Mouse (Mus musculus) heart, embryonic 14.5 days (tissue): ENCODE results near the gene Olfr414. TPM values are rescaled to one million over a fixed set of nuclear protein-coding genes. Genes with fewer than 3 reads are reported as not detected.

ENCODE experiments used
- ATAC-seq: fragments of 200-750 bp; cut with Nextera tagmentation; 2 replicates; pipeline ENCODE4 v1.8.0; 2017; ENCODE audit warnings: low read depth, moderate TSS enrichment; ENCODE audit not compliant: insufficient number of reproducible peaks, insufficient read depth, low FRiP score
- H3K27ac ChIP-seq, 2 experiments: fragments of 200-500 bp in 1 of 2; fragments of 300-500 bp in 1 of 2; sonication (generic) in 1 of 2; replicated peaks in 1 of 2; 2 replicates each; pipeline ENCODE4 v1.5.1; 2012 to 2014; ENCODE audit warnings: low read depth in 2 of 2, low read length in 2 of 2, control low read depth in 1 of 2, mild to moderate bottlenecking in 1 of 2, mixed read lengths in 1 of 2; ENCODE audit not compliant: control insufficient read depth in 1 of 2, insufficient read depth in 1 of 2
- H3K27me3 ChIP-seq: fragments of 300-500 bp; sonication (generic); 2 replicates; pipeline ENCODE4 v1.6.1; 2014; ENCODE audit warnings: mild to moderate bottlenecking, low read length, control low read depth; ENCODE audit not compliant: control insufficient read depth, insufficient read depth
- H3K36me3 ChIP-seq: fragments of 300-500 bp; sonication (generic); 2 replicates; pipeline ENCODE4 v1.6.1; 2014; ENCODE audit warnings: mild to moderate bottlenecking, control low read depth, low read length, mixed read lengths; ENCODE audit not compliant: control insufficient read depth, insufficient read depth
- H3K4me1 ChIP-seq, 2 experiments: fragments of 200-500 bp in 1 of 2; fragments of 300-500 bp in 1 of 2; sonication (generic) in 1 of 2; 2 replicates each; pipeline ENCODE4 v1.6.1; 2012 to 2014; ENCODE audit warnings: low read length in 2 of 2, control low read depth in 1 of 2, mixed read lengths in 1 of 2; ENCODE audit not compliant: control insufficient read depth in 2 of 2, insufficient read depth in 2 of 2
- H3K4me2 ChIP-seq: fragments of 300-500 bp; sonication (generic); 2 replicates; pipeline ENCODE4 v1.6.1; 2014; ENCODE audit warnings: mild to moderate bottlenecking, low read length
- H3K4me3 ChIP-seq, 2 experiments: fragments of 200-500 bp in 1 of 2; fragments of 300-500 bp in 1 of 2; sonication (generic) in 1 of 2; 2 replicates each; pipeline ENCODE4 v1.5.1; 2012 to 2014; ENCODE audit warnings: low read length in 2 of 2, mild to moderate bottlenecking in 2 of 2, control low read depth in 1 of 2, low read depth in 1 of 2, moderate library complexity in 1 of 2; ENCODE audit not compliant: control insufficient read depth in 1 of 2, insufficient read depth in 1 of 2
- H3K9ac ChIP-seq: fragments of 300-500 bp; sonication (generic); 2 replicates; pipeline ENCODE4 v1.6.1; 2014; ENCODE audit warnings: mild to moderate bottlenecking, low read length
- H3K9me3 ChIP-seq: fragments of 300-500 bp; sonication (generic); 2 replicates; pipeline ENCODE4 v1.6.1; 2016; ENCODE audit warnings: low read length, control low read depth; ENCODE audit not compliant: control insufficient read depth
- WGBS: fragments of 180-500 bp; shearing (Covaris S2); extraction: QIAGEN DNeasy Blood & Tissue Kit; methylation state at CpG from one replicate; pipeline ENCODE4 v1.1.7; 2014; 5-methylcytosine and 5-hydroxymethylcytosine counted together
- polyA plus RNA-seq: library from polyadenylated mRNA; unstranded; fragments of >200 nt; fragmentation: Nextera tagmentation; extraction: Ambion mirVana; gene quantifications from 2 replicates; pipeline ENCODE4 v1.2.1, GENCODE M21; 2014

Olfr414 gene
- polyA plus RNA-seq, 1 experiment from 2014 or later = not detected

DNA sequence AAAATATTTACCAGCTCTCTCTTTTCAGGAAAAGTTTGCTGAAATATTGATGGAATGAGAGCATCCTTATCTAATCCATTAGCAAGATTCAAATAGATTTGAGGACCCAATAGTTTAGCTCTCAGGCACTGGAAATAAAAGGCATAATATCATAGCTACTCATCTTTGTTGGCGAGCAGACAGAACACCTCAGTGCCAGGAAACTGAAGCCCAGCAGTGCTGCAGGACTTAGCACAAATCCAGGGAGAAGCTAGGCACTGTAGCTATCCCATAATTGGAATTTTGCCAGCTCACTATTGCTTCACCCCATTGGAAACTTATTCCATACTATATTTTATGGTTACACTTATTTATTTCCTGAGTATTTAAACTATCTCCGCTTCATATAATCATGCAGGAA lies 31.2 kb downstream of the Olfr414 start:
- Histone ChIP-seq H3K4me1 (no peaks in the 10 kb centered on the region), H3K4me3 (no peak overlapping the region), H3K27ac (no peak overlapping the region), H3K36me3 (no peaks in the 10 kb centered on the region), H3K4me2 (no peak overlapping the region), H3K27me3 (no peaks in the 10 kb centered on the region), H3K9me3 (no peaks in the 10 kb centered on the region), H3K9ac (no peak overlapping the region)
- ATAC-seq = no peak
- 76% methylated on average over 2 of the region's 2 CpGs for WGBS

DNA sequence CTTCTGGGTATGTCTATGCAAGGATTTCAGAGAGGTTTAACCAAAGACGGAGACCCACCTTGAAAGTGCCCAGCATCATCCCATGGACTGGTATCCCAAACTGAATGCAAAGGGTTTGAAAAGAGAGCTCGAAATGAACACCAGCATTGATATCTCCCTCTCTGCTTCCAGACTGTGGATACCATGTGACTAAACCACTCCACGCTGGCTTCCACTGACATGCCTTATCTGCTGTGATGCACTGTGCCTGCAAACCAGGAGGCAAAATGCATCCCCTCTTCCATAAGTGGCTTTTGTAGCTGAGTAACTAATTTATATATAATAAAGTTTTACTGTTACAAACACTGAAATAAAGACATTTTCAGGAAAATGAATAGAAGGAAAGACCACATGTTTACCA lies 41.5 kb downstream of the Olfr414 start:
- WGBS = 52% methylated on average over 3 of the region's 3 CpGs

DNA sequence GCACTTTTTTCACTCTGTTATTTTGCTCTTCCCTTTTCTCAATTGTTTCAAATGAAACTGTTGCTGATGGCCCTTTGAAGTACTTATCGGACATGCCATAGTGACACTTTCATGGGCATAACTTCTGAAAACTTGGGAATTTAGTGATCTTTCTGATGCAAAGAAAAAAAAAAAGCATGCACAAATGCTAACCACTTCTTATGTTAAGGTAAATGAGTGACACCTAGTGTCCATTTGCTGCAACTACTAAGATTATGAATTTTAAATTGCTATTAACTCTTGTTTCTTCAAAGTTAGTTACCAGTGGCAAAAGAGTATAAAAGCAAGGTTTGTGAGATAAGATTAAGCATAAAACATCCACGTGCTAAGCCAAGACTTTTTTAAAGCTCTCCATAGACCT lies 42.4 kb downstream of the Olfr414 start:
- 18% methylated on average over 2 of the region's 2 CpGs for WGBS
- H3K27ac ChIP-seq = no peak overlapping the region
- no peak overlapping the region for H3K4me3 ChIP-seq
- H3K4me2 ChIP-seq = no peak overlapping the region
- H3K9ac ChIP-seq = no peak overlapping the region
- no peaks in the 10 kb centered on the region for H3K9me3 ChIP-seq
- H3K36me3 ChIP-seq = no peaks in the 10 kb centered on the region
- H3K4me1 ChIP-seq = peaks cover 0 to 2% of the 10 kb centered on the region in 2 experiments; a peak in 1 of 4 replicates
- H3K27me3 ChIP-seq = no peaks in the 10 kb centered on the region
- ATAC-seq = no peak

More for the DNA sequence above, 41.5 kb downstream of the Olfr414 start:
- peaks cover 0 to 2% of the 10 kb centered on the region in 2 experiments; a peak in 1 of 4 replicates for H3K4me1 ChIP-seq
- no peak overlapping the region for H3K27ac ChIP-seq
- no peaks in the 10 kb centered on the region for H3K36me3 ChIP-seq
- no peak overlapping the region for H3K9ac ChIP-seq
- H3K9me3 ChIP-seq = no peaks in the 10 kb centered on the region
- no peak overlapping the region for H3K4me2 ChIP-seq
- H3K27me3 ChIP-seq = no peaks in the 10 kb centered on the region
- no peak overlapping the region for H3K4me3 ChIP-seq
- ATAC-seq = no peak

DNA sequence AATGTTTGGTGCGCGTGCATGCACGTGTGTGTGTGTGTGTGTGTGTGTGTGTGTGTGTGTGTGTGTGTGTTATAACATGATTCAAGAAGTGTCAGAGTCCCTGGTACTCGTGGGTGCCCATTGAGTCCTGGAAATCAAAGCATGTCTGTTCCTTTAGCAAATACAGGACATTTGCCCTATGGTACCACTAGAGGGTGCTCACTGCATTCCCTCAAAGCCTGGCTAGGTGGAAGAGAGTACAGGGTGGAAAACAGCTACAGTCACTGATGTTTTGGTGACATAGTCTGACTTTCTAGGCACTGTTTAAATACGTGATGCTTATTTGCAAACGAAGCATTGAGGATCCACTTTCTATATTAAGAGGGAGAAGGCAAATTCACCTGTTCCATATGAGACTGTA lies 45.9 kb downstream of the Olfr414 start:
- H3K4me1 ChIP-seq = peaks cover 0 to 2% of the 10 kb centered on the region in 2 experiments; a peak in 1 of 4 replicates
- H3K4me2 ChIP-seq = no peak overlapping the region
- no peaks in the 10 kb centered on the region for H3K9me3 ChIP-seq
- WGBS = 5% methylated on average over 6 of the region's 6 CpGs
- H3K36me3 ChIP-seq = no peaks in the 10 kb centered on the region
- ATAC-seq = no peak
- no peak overlapping the region for H3K9ac ChIP-seq
- no peak overlapping the region for H3K27ac ChIP-seq
- H3K27me3 ChIP-seq = no peaks in the 10 kb centered on the region
- H3K4me3 ChIP-seq = no peak overlapping the region

DNA sequence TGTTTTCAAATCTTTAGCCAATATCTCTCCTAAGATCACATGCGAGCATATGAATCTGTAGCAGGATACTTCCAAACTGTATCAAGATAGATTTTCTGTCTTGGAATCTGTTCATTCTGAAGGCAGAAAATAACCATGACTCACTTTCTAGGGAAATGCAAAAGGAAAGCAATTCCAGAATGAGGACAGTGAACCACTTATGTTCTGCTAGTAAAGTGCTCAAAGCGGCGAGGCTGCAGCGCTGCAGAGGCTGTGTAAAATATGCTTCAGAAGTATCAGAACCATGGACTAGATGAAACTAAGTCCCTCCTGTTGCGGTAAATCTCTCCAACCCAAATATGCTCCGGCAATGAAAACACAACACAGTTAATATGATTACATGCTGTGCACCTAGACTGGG lies 58.7 kb downstream of the Olfr414 start:
- no peaks in the 10 kb centered on the region for H3K9me3 ChIP-seq
- no peak overlapping the region for H3K9ac ChIP-seq
- no peak for ATAC-seq
- H3K4me3 ChIP-seq = no peak overlapping the region
- no peaks in the 10 kb centered on the region for H3K4me1 ChIP-seq
- no peaks in the 10 kb centered on the region for H3K27me3 ChIP-seq
- H3K36me3 ChIP-seq = no peaks in the 10 kb centered on the region
- H3K4me2 ChIP-seq = no peak overlapping the region
- H3K27ac ChIP-seq = no peak overlapping the region
- 87% methylated on average over 6 of the region's 6 CpGs for WGBS

Other genes starting within 250 kb of the Olfr414 start
- not detected in 2 replicates for gene Olfr419, start 172.0 kb upstream of the Olfr414 start, polyA plus RNA-seq
- gene Mptx1, start 93.5 kb upstream of the Olfr414 start, polyA plus RNA-seq = not detected in 2 replicates
- gene Olfr417, start 58.9 kb upstream of the Olfr414 start, polyA plus RNA-seq = not detected in 2 replicates
- not detected in 2 replicates for gene Olfr248, start 33.0 kb upstream of the Olfr414 start, polyA plus RNA-seq
- not detected in 2 replicates for gene Olfr220, start 18.0 kb downstream of the Olfr414 start, polyA plus RNA-seq
- 0.43 and 0.74 TPM in 2 replicates for gene Fmn2, start 77.8 kb downstream of the Olfr414 start, polyA plus RNA-seq